Mouse (Mus musculus): ENCODE measurements at regions not wholly inside any gene's neighbourhood (a gene's known extent, or its start where the extent isn't known, plus 50 kb on each side); places are given as distances from the start of the nearest gene placed in this dataset.

GRCm38 (mm10) chr12:16135602-16136213 is 319.0 kb upstream of the Trib2 start:
- no peaks in the 10 kb centered on the region for H3K4me1 ChIP-seq (ENCODE audit: control insufficient read depth, insufficient read depth, low read length)
- 47% methylated on average over 4 of the region's 4 CpGs for WGBS
- no peak overlapping the region for H3K27ac ChIP-seq (ENCODE audit: low read length)
- no peaks in the 10 kb centered on the region for H3K27me3 ChIP-seq (ENCODE audit: control insufficient read depth, insufficient read depth, low read length)
- H3K9me3 ChIP-seq (ENCODE audit: control insufficient read depth, low read depth, low read length) = no peaks in the 10 kb centered on the region
- no peak overlapping the region for H3K4me2 ChIP-seq (replicated peaks; ENCODE audit: low read depth, low read length)
- no peak overlapping the region for H3K9ac ChIP-seq (replicated peaks; ENCODE audit: low read depth, low read length)
- H3K4me3 ChIP-seq (ENCODE audit: low read depth, low read length) = no peak overlapping the region
- no peak for ATAC-seq (ENCODE audit: insufficient number of reproducible peaks, insufficient read depth, low FRiP score, low read depth)
- H3K36me3 ChIP-seq (ENCODE audit: control insufficient read depth, insufficient read depth, low read length) = no peaks in the 10 kb centered on the region

- 76% methylated on average over 3 of the region's 3 CpGs for WGBS
- ATAC-seq (ENCODE audit: insufficient number of reproducible peaks, insufficient read depth, low FRiP score, low read depth) = no peak
- no peaks in the 10 kb centered on the region for H3K27me3 ChIP-seq (ENCODE audit: control insufficient read depth, insufficient read depth, low read length)
- no peaks in the 10 kb centered on the region for H3K36me3 ChIP-seq (ENCODE audit: control insufficient read depth, insufficient read depth, low read length)
- H3K9ac ChIP-seq (replicated peaks; ENCODE audit: low read depth, low read length) = no peak overlapping the region
- no peak overlapping the region for H3K4me2 ChIP-seq (replicated peaks; ENCODE audit: low read depth, low read length)
- no peak overlapping the region for H3K4me3 ChIP-seq (ENCODE audit: low read depth, low read length)
- H3K27ac ChIP-seq (ENCODE audit: low read length) = no peak overlapping the region
- H3K9me3 ChIP-seq (ENCODE audit: control insufficient read depth, low read depth, low read length) = no peaks in the 10 kb centered on the region
- H3K4me1 ChIP-seq (ENCODE audit: control insufficient read depth, insufficient read depth, low read length) = no peaks in the 10 kb centered on the region
Measured at GRCm38 (mm10) chr12:16134446-16134845, 317.7 kb upstream of the Trib2 start.

GRCm38 (mm10) chr12:16133253-16133652 is 316.5 kb upstream of the Trib2 start:
- Histone ChIP-seq H3K4me2 (replicated peaks; ENCODE audit: low read depth, low read length) (no peak overlapping the region), H3K9ac (replicated peaks; ENCODE audit: low read depth, low read length) (no peak overlapping the region), H3K36me3 (ENCODE audit: control insufficient read depth, insufficient read depth, low read length) (no peaks in the 10 kb centered on the region), H3K4me1 (ENCODE audit: control insufficient read depth, insufficient read depth, low read length) (no peaks in the 10 kb centered on the region), H3K4me3 (ENCODE audit: low read depth, low read length) (no peak overlapping the region), H3K27ac (ENCODE audit: low read length) (no peak overlapping the region), H3K27me3 (ENCODE audit: control insufficient read depth, insufficient read depth, low read length) (no peaks in the 10 kb centered on the region), H3K9me3 (ENCODE audit: control insufficient read depth, low read depth, low read length) (no peaks in the 10 kb centered on the region)
- 72% methylated on average over 3 of the region's 3 CpGs for WGBS
- ATAC-seq (ENCODE audit: insufficient number of reproducible peaks, insufficient read depth, low FRiP score, low read depth) = no peak

GRCm38 (mm10) chr12:16131740-16132077 is 315.0 kb upstream of the Trib2 start:
- H3K27me3 ChIP-seq (ENCODE audit: control insufficient read depth, insufficient read depth, low read length) = no peaks in the 10 kb centered on the region
- H3K27ac ChIP-seq (ENCODE audit: low read length) = no peak overlapping the region
- no peak for ATAC-seq (ENCODE audit: insufficient number of reproducible peaks, insufficient read depth, low FRiP score, low read depth)
- no peaks in the 10 kb centered on the region for H3K4me1 ChIP-seq (ENCODE audit: control insufficient read depth, insufficient read depth, low read length)
- H3K9ac ChIP-seq (replicated peaks; ENCODE audit: low read depth, low read length) = no peak overlapping the region
- no peak overlapping the region for H3K4me2 ChIP-seq (replicated peaks; ENCODE audit: low read depth, low read length)
- 61% methylated on average over 1 of the region's 1 CpGs for WGBS
- H3K9me3 ChIP-seq (ENCODE audit: control insufficient read depth, low read depth, low read length) = no peaks in the 10 kb centered on the region
- no peaks in the 10 kb centered on the region for H3K36me3 ChIP-seq (ENCODE audit: control insufficient read depth, insufficient read depth, low read length)
- no peak overlapping the region for H3K4me3 ChIP-seq (ENCODE audit: low read depth, low read length)

- Histone ChIP-seq H3K9ac (replicated peaks; ENCODE audit: low read depth, low read length) (no peak overlapping the region), H3K4me2 (replicated peaks; ENCODE audit: low read depth, low read length) (no peak overlapping the region), H3K27ac (ENCODE audit: low read length) (no peak overlapping the region), H3K27me3 (ENCODE audit: control insufficient read depth, insufficient read depth, low read length) (no peaks in the 10 kb centered on the region), H3K9me3 (ENCODE audit: control insufficient read depth, low read depth, low read length) (no peaks in the 10 kb centered on the region), H3K36me3 (ENCODE audit: control insufficient read depth, insufficient read depth, low read length) (no peaks in the 10 kb centered on the region), H3K4me3 (ENCODE audit: low read depth, low read length) (no peak overlapping the region), H3K4me1 (ENCODE audit: control insufficient read depth, insufficient read depth, low read length) (no peaks in the 10 kb centered on the region)
- ATAC-seq (ENCODE audit: insufficient number of reproducible peaks, insufficient read depth, low FRiP score, low read depth) = no peak
- 39% methylated on average over 2 of the region's 2 CpGs for WGBS
Measured at GRCm38 (mm10) chr12:16131028-16131739, 314.5 kb upstream of the Trib2 start.

GRCm38 (mm10) chr12:16130605-16131004 is 313.9 kb upstream of the Trib2 start:
- WGBS = 71% methylated on average over 1 of the region's 1 CpGs
- H3K36me3 ChIP-seq (ENCODE audit: control insufficient read depth, insufficient read depth, low read length) = no peaks in the 10 kb centered on the region
- H3K27ac ChIP-seq (ENCODE audit: low read length) = no peak overlapping the region
- no peaks in the 10 kb centered on the region for H3K4me1 ChIP-seq (ENCODE audit: control insufficient read depth, insufficient read depth, low read length)
- H3K4me2 ChIP-seq (replicated peaks; ENCODE audit: low read depth, low read length) = no peak overlapping the region
- ATAC-seq (ENCODE audit: insufficient number of reproducible peaks, insufficient read depth, low FRiP score, low read depth) = no peak
- H3K4me3 ChIP-seq (ENCODE audit: low read depth, low read length) = no peak overlapping the region
- H3K27me3 ChIP-seq (ENCODE audit: control insufficient read depth, insufficient read depth, low read length) = no peaks in the 10 kb centered on the region
- no peaks in the 10 kb centered on the region for H3K9me3 ChIP-seq (ENCODE audit: control insufficient read depth, low read depth, low read length)
- H3K9ac ChIP-seq (replicated peaks; ENCODE audit: low read depth, low read length) = no peak overlapping the region

- ATAC-seq (ENCODE audit: insufficient number of reproducible peaks, insufficient read depth, low FRiP score, low read depth) = no peak
- Histone ChIP-seq H3K4me2 (replicated peaks; ENCODE audit: low read depth, low read length) (no peak overlapping the region), H3K4me1 (ENCODE audit: control insufficient read depth, insufficient read depth, low read length) (no peaks in the 10 kb centered on the region), H3K9ac (replicated peaks; ENCODE audit: low read depth, low read length) (no peak overlapping the region), H3K27ac (ENCODE audit: low read length) (no peak overlapping the region), H3K4me3 (ENCODE audit: low read depth, low read length) (no peak overlapping the region), H3K36me3 (ENCODE audit: control insufficient read depth, insufficient read depth, low read length) (no peaks in the 10 kb centered on the region), H3K27me3 (ENCODE audit: control insufficient read depth, insufficient read depth, low read length) (no peaks in the 10 kb centered on the region), H3K9me3 (ENCODE audit: control insufficient read depth, low read depth, low read length) (no peaks in the 10 kb centered on the region)
- 94% methylated on average over 3 of the region's 3 CpGs for WGBS
Measured at GRCm38 (mm10) chr12:16129923-16130322, 313.2 kb upstream of the Trib2 start.

- H3K4me3 ChIP-seq (ENCODE audit: low read depth, low read length) = no peak overlapping the region
- no peak overlapping the region for H3K27ac ChIP-seq (ENCODE audit: low read length)
- no peaks in the 10 kb centered on the region for H3K9me3 ChIP-seq (ENCODE audit: control insufficient read depth, low read depth, low read length)
- WGBS = 70% methylated on average over 3 of the region's 3 CpGs
- no peaks in the 10 kb centered on the region for H3K36me3 ChIP-seq (ENCODE audit: control insufficient read depth, insufficient read depth, low read length)
- H3K4me2 ChIP-seq (replicated peaks; ENCODE audit: low read depth, low read length) = no peak overlapping the region
- H3K9ac ChIP-seq (replicated peaks; ENCODE audit: low read depth, low read length) = no peak overlapping the region
- no peaks in the 10 kb centered on the region for H3K27me3 ChIP-seq (ENCODE audit: control insufficient read depth, insufficient read depth, low read length)
- no peaks in the 10 kb centered on the region for H3K4me1 ChIP-seq (ENCODE audit: control insufficient read depth, insufficient read depth, low read length)
- ATAC-seq (ENCODE audit: insufficient number of reproducible peaks, insufficient read depth, low FRiP score, low read depth) = no peak
Measured at GRCm38 (mm10) chr12:16129243-16129642, 312.5 kb upstream of the Trib2 start.

- Histone ChIP-seq H3K4me2 (replicated peaks; ENCODE audit: low read depth, low read length) (no peak overlapping the region), H3K4me1 (ENCODE audit: control insufficient read depth, insufficient read depth, low read length) (no peaks in the 10 kb centered on the region), H3K27ac (ENCODE audit: low read length) (no peak overlapping the region), H3K27me3 (ENCODE audit: control insufficient read depth, insufficient read depth, low read length) (no peaks in the 10 kb centered on the region), H3K36me3 (ENCODE audit: control insufficient read depth, insufficient read depth, low read length) (no peaks in the 10 kb centered on the region), H3K4me3 (ENCODE audit: low read depth, low read length) (no peak overlapping the region), H3K9ac (replicated peaks; ENCODE audit: low read depth, low read length) (no peak overlapping the region), H3K9me3 (ENCODE audit: control insufficient read depth, low read depth, low read length) (no peaks in the 10 kb centered on the region)
- WGBS = 86% methylated on average over 2 of the region's 2 CpGs
- ATAC-seq (ENCODE audit: insufficient number of reproducible peaks, insufficient read depth, low FRiP score, low read depth) = no peak
Measured at GRCm38 (mm10) chr12:16124906-16125305, 308.2 kb upstream of the Trib2 start.
